Mouse (Mus musculus): ENCODE results near the gene Sp9. TPM values are rescaled to one million over a fixed set of nuclear protein-coding genes. Genes with fewer than 3 reads are reported as not detected.

Gene Sp9
- total and polyA plus RNA-seq, 3 experiments, result not detected

DNA sequence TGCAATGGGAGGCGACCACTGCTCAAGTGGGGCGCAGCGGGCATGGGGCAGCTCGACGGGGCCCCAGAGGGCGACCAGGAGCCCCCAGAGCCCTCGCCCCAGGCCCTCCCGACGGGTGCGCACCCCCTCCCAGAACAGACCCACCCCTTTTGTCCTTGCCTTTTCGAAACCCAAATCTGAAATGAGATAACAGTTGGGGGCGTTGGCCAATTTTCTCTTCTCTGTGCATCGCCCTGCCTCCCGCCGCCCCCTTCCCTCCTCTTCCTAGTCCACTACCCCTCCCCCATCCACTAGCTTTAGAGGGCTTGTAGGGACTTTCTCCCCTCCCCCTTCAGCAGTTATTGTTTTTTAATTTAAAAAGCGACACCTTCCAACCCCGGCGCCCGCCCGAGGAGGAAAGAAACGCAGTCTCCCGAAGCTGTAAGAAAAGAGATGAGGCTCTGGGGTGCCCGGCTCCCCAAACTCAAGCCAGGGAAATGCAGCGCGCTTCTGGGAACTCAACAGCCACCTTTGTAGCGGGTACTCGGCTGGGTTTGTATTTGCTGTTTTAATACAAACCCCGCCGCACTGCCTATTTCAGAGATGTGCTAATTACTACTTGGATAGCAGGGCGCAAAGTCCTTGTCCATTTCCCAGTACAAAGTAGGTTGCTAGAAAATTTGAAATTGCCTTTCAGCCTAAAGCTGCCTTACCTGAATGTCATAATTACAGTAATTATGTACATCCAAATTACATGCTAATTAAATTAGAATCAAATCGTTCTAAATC is 7.7 kb downstream of the Sp9 start:
- intact Hi-C loops (cut with DNase I), result loop anchor here (2.0 to 10.0 kb wide), 5 partner anchors 65 to 1732 kb away; partner anchors contain the start of genes Dlx2, Gpr155, Hoxd10 and Hoxd9
- no peak for TF ChIP-seq POLR2A (IDR thresholded peaks at IDR 0.05; ENCODE audit: insufficient read depth, low read depth, low read length)
- TF ChIP-seq CTCF (IDR thresholded peaks at IDR 0.05), result no peak
- no peak for TF ChIP-seq EP300 (IDR thresholded peaks at IDR 0.05; ENCODE audit: insufficient read depth, low read depth, low read length)
- Histone ChIP-seq H3K27ac (no peak overlapping the region), H3K4me3 (no peak overlapping the region), H3K9ac (ENCODE audit: low read depth, low read length) (no peak overlapping the region), H3K36me3 (ENCODE audit: control insufficient read depth, insufficient read depth, low read length) (no peaks in the 10 kb centered on the region), H3K4me1 (ENCODE audit: control insufficient read depth, insufficient read depth, low read length) (peaks cover 2% of the 10 kb centered on the region; the same call in 1 of the 2 replicates), H3K27me3 (ENCODE audit: control insufficient read depth, insufficient read depth, low read length) (peaks cover 30% of the 10 kb centered on the region), H3K79me2 (replicated peaks; ENCODE audit: control insufficient read depth, insufficient read depth, low read length) (no peaks in the 10 kb centered on the region)
- WGBS, result 4% methylated on average over 29 of the region's 31 CpGs
- no peak for DNase-seq

DNA sequence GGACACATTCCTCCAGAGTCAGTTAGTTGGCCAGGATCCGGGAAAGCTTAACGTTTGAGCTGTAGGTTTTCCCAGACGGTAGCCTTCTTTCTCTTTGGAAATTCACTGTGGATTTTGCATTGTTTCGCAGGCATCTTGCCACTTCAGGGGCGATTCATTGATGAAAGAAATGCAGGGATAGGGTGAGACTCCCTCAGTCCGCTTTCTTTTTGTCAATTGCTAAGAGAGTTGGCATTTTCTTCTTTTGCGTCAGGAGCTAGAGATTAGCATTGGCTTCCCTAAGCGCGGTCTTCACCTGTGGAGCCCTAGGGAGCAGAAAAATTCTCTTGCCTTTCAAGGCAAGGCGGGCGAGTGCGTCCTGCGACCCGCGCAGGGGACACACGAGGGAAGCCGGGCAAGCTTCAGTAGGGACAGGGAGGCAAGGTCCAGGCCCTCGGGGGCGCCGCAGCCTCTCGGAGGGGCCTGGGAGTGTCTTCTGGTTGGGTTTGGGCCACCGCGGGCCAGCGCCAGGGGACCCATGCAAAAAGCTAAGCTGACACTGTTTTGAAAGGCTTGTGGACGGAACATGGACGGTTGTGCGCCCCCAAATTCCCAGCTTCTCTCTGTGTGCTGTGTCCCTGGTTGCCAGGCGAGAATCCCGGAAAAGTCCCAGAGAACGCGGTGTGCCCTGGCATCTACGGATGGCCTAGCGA is 8.8 kb downstream of the Sp9 start:
- Histone ChIP-seq H3K4me1 (ENCODE audit: control insufficient read depth, insufficient read depth, low read length) (peaks cover 2% of the 10 kb centered on the region; the same call in 1 of the 2 replicates), H3K27me3 (ENCODE audit: control insufficient read depth, insufficient read depth, low read length) (peaks cover 26% of the 10 kb centered on the region), H3K79me2 (replicated peaks; ENCODE audit: control insufficient read depth, insufficient read depth, low read length) (no peaks in the 10 kb centered on the region), H3K27ac (no peak overlapping the region), H3K36me3 (ENCODE audit: control insufficient read depth, insufficient read depth, low read length) (no peaks in the 10 kb centered on the region; the same call in 1 of the 2 replicates), H3K4me3 (no peak overlapping the region), H3K9ac (ENCODE audit: low read depth, low read length) (no peak overlapping the region)
- TF ChIP-seq CTCF (IDR thresholded peaks at IDR 0.05) (no peak), EP300 (IDR thresholded peaks at IDR 0.05; ENCODE audit: insufficient read depth, low read depth, low read length) (no peak), POLR2A (IDR thresholded peaks at IDR 0.05; ENCODE audit: insufficient read depth, low read depth, low read length) (no peak)
- WGBS, result 13% methylated on average over 33 of the region's 33 CpGs
- DNase-seq, result peak in 1 of 2 experiments; percentile 42
- intact Hi-C loops (cut with DNase I), result no loop called here

DNA sequence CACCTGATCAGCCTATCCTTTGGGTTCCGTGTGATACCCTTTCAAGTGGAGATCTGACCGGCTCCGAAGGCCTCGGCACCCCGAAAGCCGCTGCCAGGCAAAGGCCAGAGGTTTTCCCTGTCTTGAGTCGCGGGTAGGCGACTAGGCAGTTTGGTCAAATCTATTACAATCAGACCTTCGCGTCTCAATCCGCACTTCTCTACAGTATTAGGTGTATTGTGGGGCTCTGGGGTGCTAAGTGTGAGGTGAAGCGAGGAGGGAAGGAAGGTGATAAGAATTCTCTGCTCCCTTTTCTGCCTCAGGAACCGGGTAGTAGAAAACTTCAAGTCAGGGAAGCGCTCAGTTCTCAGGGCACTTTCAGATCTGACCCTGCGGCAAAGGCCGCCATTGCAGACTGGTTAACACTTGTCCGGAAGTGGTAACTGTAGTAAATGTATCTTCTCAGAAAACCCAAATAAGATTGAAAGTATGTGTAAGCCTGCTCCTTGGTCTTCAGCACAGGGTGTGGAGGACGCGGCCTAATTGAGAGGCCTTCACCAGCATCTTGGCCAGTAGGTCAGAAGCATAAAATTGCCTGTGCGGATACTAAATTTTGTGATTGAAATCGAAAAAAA is 9.4 kb downstream of the Sp9 start:
- no peaks in the 10 kb centered on the region; the same call in 1 of the 2 replicates for H3K36me3 ChIP-seq (ENCODE audit: control insufficient read depth, insufficient read depth, low read length)
- H3K79me2 ChIP-seq (replicated peaks; ENCODE audit: control insufficient read depth, insufficient read depth, low read length), result no peaks in the 10 kb centered on the region
- 48% methylated on average over 22 of the region's 22 CpGs for WGBS
- H3K4me3 ChIP-seq, result no peak overlapping the region
- peaks cover 2% of the 10 kb centered on the region; the same call in 1 of the 2 replicates for H3K4me1 ChIP-seq (ENCODE audit: control insufficient read depth, insufficient read depth, low read length)
- intact Hi-C loops (cut with DNase I), result no loop called here
- peaks cover 26% of the 10 kb centered on the region for H3K27me3 ChIP-seq (ENCODE audit: control insufficient read depth, insufficient read depth, low read length)
- no peak overlapping the region for H3K9ac ChIP-seq (ENCODE audit: low read depth, low read length)
- no peak for TF ChIP-seq EP300 (IDR thresholded peaks at IDR 0.05; ENCODE audit: insufficient read depth, low read depth, low read length)
- no peak for TF ChIP-seq CTCF (IDR thresholded peaks at IDR 0.05)
- H3K27ac ChIP-seq, result no peak overlapping the region
- DNase-seq, result no peak

DNA sequence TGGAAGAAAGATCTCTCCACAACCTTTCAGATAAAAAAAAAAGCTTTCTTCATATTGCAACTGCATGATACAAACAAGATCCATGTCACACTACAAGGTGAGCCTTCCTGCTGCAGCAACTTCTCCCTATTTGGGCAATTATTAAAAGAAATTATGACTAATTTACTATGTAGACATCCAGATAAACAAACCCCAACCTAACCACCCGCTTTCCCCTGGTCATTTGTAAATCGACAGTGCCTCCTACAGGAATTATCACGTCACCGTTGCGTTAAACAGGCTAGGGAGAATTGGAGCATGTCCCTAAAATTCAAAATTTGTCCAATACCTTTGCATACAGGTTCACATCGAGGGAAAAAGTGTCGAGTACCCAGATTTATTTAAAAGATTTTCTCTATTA is 10.0 kb downstream of the Sp9 start:
- Histone ChIP-seq H3K27ac (no peak overlapping the region), H3K4me1 (ENCODE audit: control insufficient read depth, insufficient read depth, low read length) (peaks cover 2% of the 10 kb centered on the region; the same call in 1 of the 2 replicates), H3K36me3 (ENCODE audit: control insufficient read depth, insufficient read depth, low read length) (no peaks in the 10 kb centered on the region; the same call in 1 of the 2 replicates), H3K27me3 (ENCODE audit: control insufficient read depth, insufficient read depth, low read length) (peaks cover 26% of the 10 kb centered on the region), H3K79me2 (replicated peaks; ENCODE audit: control insufficient read depth, insufficient read depth, low read length) (no peaks in the 10 kb centered on the region), H3K9ac (ENCODE audit: low read depth, low read length) (no peak overlapping the region), H3K4me3 (no peak overlapping the region)
- TF ChIP-seq EP300 (IDR thresholded peaks at IDR 0.05; ENCODE audit: insufficient read depth, low read depth, low read length), result no peak
- TF ChIP-seq CTCF (IDR thresholded peaks at IDR 0.05), result peak; percentile 42
- DNase-seq, result no peak
- intact Hi-C loops (cut with DNase I), result no loop called here
- WGBS, result 47% methylated on average over 7 of the region's 7 CpGs

DNA sequence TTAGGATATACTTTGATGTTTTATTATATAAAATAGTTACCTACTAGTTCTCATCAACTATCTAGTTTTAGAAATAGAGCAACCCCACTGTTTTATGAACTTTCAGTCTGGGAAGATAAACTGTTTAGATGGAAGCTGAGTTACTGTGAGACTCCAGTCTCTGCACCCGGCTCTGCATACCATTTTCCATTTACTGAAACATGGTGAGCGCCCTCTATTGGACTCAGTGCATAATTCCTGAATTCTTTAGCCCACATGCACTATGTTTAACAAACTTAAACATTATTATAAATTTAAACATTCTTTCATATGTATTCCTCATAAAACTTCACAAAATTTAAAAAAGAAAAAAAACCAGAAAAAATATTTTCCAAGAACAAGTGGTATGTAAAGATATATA is 13.9 kb downstream of the Sp9 start:
- Histone ChIP-seq H3K27me3 (ENCODE audit: control insufficient read depth, insufficient read depth, low read length) (peaks cover 5% of the 10 kb centered on the region), H3K79me2 (replicated peaks; ENCODE audit: control insufficient read depth, insufficient read depth, low read length) (no peaks in the 10 kb centered on the region), H3K9ac (ENCODE audit: low read depth, low read length) (no peak overlapping the region), H3K4me3 (no peak overlapping the region), H3K4me1 (ENCODE audit: control insufficient read depth, insufficient read depth, low read length) (no peaks in the 10 kb centered on the region), H3K27ac (no peak overlapping the region), H3K36me3 (ENCODE audit: control insufficient read depth, insufficient read depth, low read length) (no peaks in the 10 kb centered on the region; the same call in 1 of the 2 replicates)
- no peak for DNase-seq
- 25% methylated on average over 2 of the region's 2 CpGs for WGBS
- TF ChIP-seq CTCF (IDR thresholded peaks at IDR 0.05) (peak; percentile 72), POLR2A (IDR thresholded peaks at IDR 0.05; ENCODE audit: insufficient read depth, low read depth, low read length) (no peak)
- intact Hi-C loops (cut with DNase I), result no loop called here

All from heart, adult 2 months (tissue).